Comparison of ENCODE assay signal across 7 mouse cellular contexts in the genomic region with DNA sequence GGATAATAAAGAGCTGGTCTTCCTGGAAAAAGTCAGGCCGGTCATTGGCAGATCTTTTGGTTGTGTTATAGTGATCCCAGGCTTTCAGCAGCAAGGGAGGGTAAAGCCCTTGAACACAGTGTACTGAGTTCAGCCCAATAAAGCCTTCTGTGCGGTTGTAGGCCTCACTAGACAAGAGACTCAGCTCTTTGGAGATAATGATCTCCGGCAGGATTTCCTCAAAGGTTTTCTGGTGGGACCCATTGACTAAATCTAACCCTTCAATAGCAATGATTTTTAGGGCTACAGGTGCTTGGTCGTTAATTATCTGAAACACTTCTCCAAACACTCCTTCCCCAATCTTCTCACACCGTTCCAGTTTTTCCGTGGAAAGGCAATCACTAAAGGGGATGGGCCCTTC. TPM values are rescaled to one million over a fixed set of nuclear protein-coding genes. Genes with fewer than 3 reads are reported as not detected.
A peak's percentile ranks its signal among the peaks of the same experiment; 100 is the strongest.
DNase-seq lines count a peak whose midpoint lies in the region; ATAC-seq and TF ChIP-seq lines count a peak whose summit lies in the region.

No protein-coding gene starts in this region.

- TF ChIP-seq POLR2A in testis, adult 2 months (IDR thresholded peaks at IDR 0.05; ENCODE audit: control insufficient read depth, low read depth, low read length), result no peak

- peak overlapping the region; percentile 95 for H3K4me3 ChIP-seq in testis, adult 2 months (ENCODE audit: control insufficient read depth, low read depth, low read length)
- peak overlapping the region; percentile 81 for H3K4me3 ChIP-seq in forebrain, embryonic 10.5 days
- peak overlapping the region; percentile 89 for H3K4me3 ChIP-seq in limb, embryonic 13.5 days
- H3K4me3 ChIP-seq in stomach, postnatal 0 days (ENCODE audit: low read depth, low read length), result peak overlapping the region; percentile 85; the same call in 1 of the 2 replicates

- peak overlapping the region; percentile 85; the same call in 1 of the 2 replicates for H3K9ac ChIP-seq in limb, embryonic 13.5 days
- H3K9ac ChIP-seq in stomach, postnatal 0 days (ENCODE audit: low read length), result peak overlapping the region; percentile 75; the same call in 1 of the 2 replicates

- no peak for TF ChIP-seq EP300 in stomach, postnatal 0 days (optimal IDR thresholded peaks at IDR 0.05)

- H3K36me3 ChIP-seq in testis, adult 2 months (ENCODE audit: control insufficient read depth, insufficient read depth, low read length), result peaks cover 5% of the 10 kb centered on the region
- H3K36me3 ChIP-seq in forebrain, embryonic 10.5 days (replicated peaks), result peaks cover 53% of the 10 kb centered on the region
- H3K36me3 ChIP-seq in limb, embryonic 13.5 days, result peaks cover 21% of the 10 kb centered on the region
- no peaks in the 10 kb centered on the region for H3K36me3 ChIP-seq in stomach, postnatal 0 days (ENCODE audit: control insufficient read depth, insufficient read depth, low read length)

- peaks cover 37% of the 10 kb centered on the region for H3K9me3 ChIP-seq in forebrain, embryonic 10.5 days
- 0 out of 2 replicates have a peak, but pooled peaks cover 3% of the 10 kb centered on the region for H3K9me3 ChIP-seq in limb, embryonic 13.5 days
- no peaks in the 10 kb centered on the region for H3K9me3 ChIP-seq in stomach, postnatal 0 days (ENCODE audit: control insufficient read depth, low read length)

- peak overlapping the region; percentile 83 for H3K4me2 ChIP-seq in limb, embryonic 13.5 days (replicated peaks)
- H3K4me2 ChIP-seq in stomach, postnatal 0 days (replicated peaks; ENCODE audit: low read depth), result peak overlapping the region; percentile 89

- no peak for TF ChIP-seq CTCF in testis, adult 2 months (IDR thresholded peaks at IDR 0.05; ENCODE audit: control insufficient read depth, insufficient read depth, insufficient replicate concordance, low read depth, low read length)
- TF ChIP-seq CTCF in stomach, postnatal 0 days (IDR thresholded peaks at IDR 0.05; ENCODE audit: low read depth), result no peak

- H3K27ac ChIP-seq in testis, adult 2 months (ENCODE audit: control insufficient read depth, insufficient read depth, low read depth, low read length), result no peak overlapping the region
- no peak overlapping the region for H3K27ac ChIP-seq in forebrain, embryonic 10.5 days
- H3K27ac ChIP-seq in limb, embryonic 13.5 days, result no peak overlapping the region
- no peak overlapping the region for H3K27ac ChIP-seq in stomach, postnatal 0 days (replicated peaks)

- ATAC-seq in limb, embryonic 13.5 days (ENCODE audit: low FRiP score, low read depth), result no peak
- ATAC-seq in stomach, postnatal 0 days (ENCODE audit: low FRiP score, low TSS enrichment), result no peak

- no peak for DNase-seq in testis, postnatal 14 days (ENCODE audit: low spot score)
- no peak for DNase-seq in forebrain, embryonic 10.5 days (ENCODE audit: extremely low spot score, low spot score)
- DNase-seq in stomach, postnatal 0 days (ENCODE audit: low spot score), result no peak
- DNase-seq in cerebellum, adult 11-12 months, result no peak
- no peak for DNase-seq in ovary, postnatal 14 days (ENCODE audit: low spot score)

- 93% methylated on average over 6 of the region's 6 CpGs for WGBS in forebrain, embryonic 10.5 days
- 78% methylated on average over 6 of the region's 6 CpGs for WGBS in limb, embryonic 13.5 days
- 51% methylated on average over 6 of the region's 6 CpGs for WGBS in stomach, postnatal 0 days

- H3K27me3 ChIP-seq in testis, adult 2 months (ENCODE audit: control insufficient read depth, insufficient read depth, low read length), result no peaks in the 10 kb centered on the region
- H3K27me3 ChIP-seq in forebrain, embryonic 10.5 days (ENCODE audit: poor library complexity, severe bottlenecking), result no peaks in the 10 kb centered on the region
- H3K27me3 ChIP-seq in limb, embryonic 13.5 days, result no peaks in the 10 kb centered on the region
- no peaks in the 10 kb centered on the region for H3K27me3 ChIP-seq in stomach, postnatal 0 days (ENCODE audit: control insufficient read depth, insufficient read depth, low read length)

- peaks cover 8% of the 10 kb centered on the region for H3K4me1 ChIP-seq in testis, adult 2 months (ENCODE audit: control insufficient read depth, insufficient read depth, low read length)
- peaks cover 42% of the 10 kb centered on the region for H3K4me1 ChIP-seq in forebrain, embryonic 10.5 days
- peaks cover 40% of the 10 kb centered on the region for H3K4me1 ChIP-seq in limb, embryonic 13.5 days
- no peaks in the 10 kb centered on the region for H3K4me1 ChIP-seq in stomach, postnatal 0 days (replicated peaks; ENCODE audit: control insufficient read depth, insufficient read depth)

RNA-seq across cellular contexts. Expression of a gene that starts 1.5 kb away (rescaled TPM):
- polyA plus RNA-seq in testis, adult 2 months (2012; rRNA removed), result 256 and 297 TPM in 2 replicates
- 25.3 and 28.6 TPM in 2 replicates for polyA plus RNA-seq in forebrain, embryonic 10.5 days (2016; fragmentation: Nextera tagmentation; extraction: Ambion mirVana)
- polyA plus RNA-seq in limb, embryonic 13.5 days (2015; fragmentation: Nextera tagmentation; extraction: Ambion mirVana), result 14.5 and 15.5 TPM in 2 replicates
- polyA plus RNA-seq in stomach, postnatal 0 days (2015; fragmentation: Nextera tagmentation; extraction: Ambion mirVana), result 2.7 and 3.6 TPM in 2 replicates

RNA-seq across cellular contexts. Expression of a gene that starts 23.6 kb away (rescaled TPM):
- 0.54 and 1.00 TPM in 2 replicates for polyA plus RNA-seq in testis, adult 2 months (2012; rRNA removed)
- 0.10 and 0.24 TPM in 2 replicates for polyA plus RNA-seq in forebrain, embryonic 10.5 days (2016; fragmentation: Nextera tagmentation; extraction: Ambion mirVana)
- 0.70 and 0.89 TPM in 2 replicates for polyA plus RNA-seq in limb, embryonic 13.5 days (2015; fragmentation: Nextera tagmentation; extraction: Ambion mirVana)
- 0.44 and 0.48 TPM in 2 replicates for polyA plus RNA-seq in stomach, postnatal 0 days (2015; fragmentation: Nextera tagmentation; extraction: Ambion mirVana)

RNA-seq across cellular contexts. Expression of a gene that starts 40.2 kb away (rescaled TPM):
- polyA plus RNA-seq in testis, adult 2 months (2012; rRNA removed), result 33.1 and 36.0 TPM in 2 replicates
- 135 and 138 TPM in 2 replicates for polyA plus RNA-seq in forebrain, embryonic 10.5 days (2016; fragmentation: Nextera tagmentation; extraction: Ambion mirVana)
- 96.7 and 98.9 TPM in 2 replicates for polyA plus RNA-seq in limb, embryonic 13.5 days (2015; fragmentation: Nextera tagmentation; extraction: Ambion mirVana)
- 125 and 132 TPM in 2 replicates for polyA plus RNA-seq in stomach, postnatal 0 days (2015; fragmentation: Nextera tagmentation; extraction: Ambion mirVana)

RNA-seq across cellular contexts. Expression of a gene that starts 40.3 kb away (rescaled TPM):
- polyA plus RNA-seq in testis, adult 2 months (2012; rRNA removed), result 8.7 and 14.5 TPM in 2 replicates
- polyA plus RNA-seq in forebrain, embryonic 10.5 days (2016; fragmentation: Nextera tagmentation; extraction: Ambion mirVana), result 143 TPM in 2 replicates
- 244 and 248 TPM in 2 replicates for polyA plus RNA-seq in limb, embryonic 13.5 days (2015; fragmentation: Nextera tagmentation; extraction: Ambion mirVana)
- 176 and 184 TPM in 2 replicates for polyA plus RNA-seq in stomach, postnatal 0 days (2015; fragmentation: Nextera tagmentation; extraction: Ambion mirVana)

RNA-seq across cellular contexts. Expression of a gene that starts 46.2 kb away (rescaled TPM):
- polyA plus RNA-seq in testis, adult 2 months (2012; rRNA removed), result 12.3 and 13.7 TPM in 2 replicates
- polyA plus RNA-seq in forebrain, embryonic 10.5 days (2016; fragmentation: Nextera tagmentation; extraction: Ambion mirVana), result 0.45 and 0.54 TPM in 2 replicates
- polyA plus RNA-seq in limb, embryonic 13.5 days (2015; fragmentation: Nextera tagmentation; extraction: Ambion mirVana), result 0.32 and 0.57 TPM in 2 replicates
- polyA plus RNA-seq in stomach, postnatal 0 days (2015; fragmentation: Nextera tagmentation; extraction: Ambion mirVana), result 0.13 and 0.15 TPM in 2 replicates
